Mouse (Mus musculus) megakaryocyte, embryonic 14.5 days (primary cell): ENCODE measurements around the gene Nipal4. TPM values are rescaled to one million over a fixed set of nuclear protein-coding genes. Genes with fewer than 3 reads are reported as not detected.

ENCODE experiments used
- H3K27me3 ChIP-seq: replicated peaks from 2 replicates; pipeline ENCODE3; 2012; ENCODE audit warnings: inconsistent platforms
- H3K36me3 ChIP-seq: replicated peaks from 2 replicates; pipeline ENCODE3; 2012; ENCODE audit warnings: low read length, inconsistent platforms, mixed read lengths
- H3K4me1 ChIP-seq: 2 replicates; pipeline ENCODE4 v1.6.1; 2012; ENCODE audit warnings: inconsistent platforms
- H3K4me3 ChIP-seq: replicated peaks from 2 replicates; pipeline ENCODE3; 2012; ENCODE audit warnings: moderate library complexity, mild to moderate bottlenecking, inconsistent platforms
- H3K9me3 ChIP-seq: 2 replicates; pipeline ENCODE4 v1.6.1; 2012; ENCODE audit warnings: inconsistent platforms
- FLI1 ChIP-seq: IDR thresholded peaks from 2 replicates; pipeline ENCODE4 v1.6.1; 2012; ENCODE audit warnings: low read length, inconsistent platforms, mixed read lengths
- GATA1 ChIP-seq: IDR thresholded peaks from 3 replicates; pipeline ENCODE4 v1.6.1; 2012; ENCODE audit warnings: mixed read lengths, low read length, inconsistent platforms, borderline replicate concordance
- polyA plus RNA-seq: library from polyadenylated mRNA; stranded (reverse); fragments of >175 nt; gene quantifications from 2 replicates; pipeline ENCODE4 v1.2.3, GENCODE M21; 2012; ENCODE audit warnings: low replicate concordance; ENCODE audit not compliant: insufficient read depth

Nipal4 gene
- polyA plus RNA-seq, 1 experiment = not detected

GRCm38 (mm10) chr11:46126827-46127410 lies 39.4 kb downstream of the Nipal4 start:
- Histone ChIP-seq H3K9me3 (no peaks in the 10 kb centered on the region), H3K4me3 (no peak overlapping the region), H3K36me3 (no peaks in the 10 kb centered on the region), H3K27me3 (peaks cover 4% of the 10 kb centered on the region), H3K4me1 (0 out of 2 replicates have a peak, but pooled peaks cover 3% of the 10 kb centered on the region)
- TF ChIP-seq FLI1 = no peak
- TF ChIP-seq GATA1 = no peak

GRCm38 (mm10) chr11:46126317-46126716 lies 40.0 kb downstream of the Nipal4 start:
- TF ChIP-seq FLI1 (no peak), GATA1 (no peak)
- Histone ChIP-seq H3K4me3 (no peak overlapping the region), H3K27me3 (peaks cover 2% of the 10 kb centered on the region), H3K4me1 (0 out of 2 replicates have a peak, but pooled peaks cover 3% of the 10 kb centered on the region), H3K36me3 (no peaks in the 10 kb centered on the region), H3K9me3 (no peaks in the 10 kb centered on the region)

GRCm38 (mm10) chr11:46125835-46126229 lies 40.5 kb downstream of the Nipal4 start:
- Histone ChIP-seq H3K36me3 (no peaks in the 10 kb centered on the region), H3K9me3 (no peaks in the 10 kb centered on the region), H3K4me1 (0 out of 2 replicates have a peak, but pooled peaks cover 3% of the 10 kb centered on the region), H3K4me3 (no peak overlapping the region), H3K27me3 (peaks cover 2% of the 10 kb centered on the region)
- TF ChIP-seq GATA1 (no peak), FLI1 (no peak)

- no peaks in the 10 kb centered on the region for H3K36me3 ChIP-seq
- peaks cover 2% of the 10 kb centered on the region for H3K27me3 ChIP-seq
- 0 out of 2 replicates have a peak, but pooled peaks cover 3% of the 10 kb centered on the region for H3K4me1 ChIP-seq
- no peaks in the 10 kb centered on the region for H3K9me3 ChIP-seq
- TF ChIP-seq GATA1 = no peak
- no peak for TF ChIP-seq FLI1
- no peak overlapping the region for H3K4me3 ChIP-seq
These were observed 41.0 kb downstream of the Nipal4 start for GRCm38 (mm10) chr11:46125093-46125834.

GRCm38 (mm10) chr11:46123328-46123866 lies 42.9 kb downstream of the Nipal4 start:
- H3K4me3 ChIP-seq = no peak overlapping the region
- H3K4me1 ChIP-seq = no peaks in the 10 kb centered on the region
- H3K36me3 ChIP-seq = no peaks in the 10 kb centered on the region
- no peaks in the 10 kb centered on the region for H3K9me3 ChIP-seq
- H3K27me3 ChIP-seq = peaks cover 2% of the 10 kb centered on the region
- TF ChIP-seq FLI1 (no peak), GATA1 (no peak)

GRCm38 (mm10) chr11:46122875-46123274 lies 43.4 kb downstream of the Nipal4 start:
- Histone ChIP-seq H3K4me1 (no peaks in the 10 kb centered on the region), H3K4me3 (no peak overlapping the region), H3K27me3 (peaks cover 2% of the 10 kb centered on the region), H3K36me3 (no peaks in the 10 kb centered on the region), H3K9me3 (no peaks in the 10 kb centered on the region)
- TF ChIP-seq GATA1 = no peak
- no peak for TF ChIP-seq FLI1

- H3K4me3 ChIP-seq = no peak overlapping the region
These were observed 44.6 kb downstream of the Nipal4 start for GRCm38 (mm10) chr11:46121666-46122065.

GRCm38 (mm10) chr11:46120084-46120483 lies 46.2 kb downstream of the Nipal4 start:
- H3K4me1 ChIP-seq = no peaks in the 10 kb centered on the region
- TF ChIP-seq GATA1 (no peak), FLI1 (no peak)
- H3K4me3 ChIP-seq = no peak overlapping the region
- H3K9me3 ChIP-seq = no peaks in the 10 kb centered on the region
- H3K27me3 ChIP-seq = peaks cover 2% of the 10 kb centered on the region
- no peaks in the 10 kb centered on the region for H3K36me3 ChIP-seq

More at GRCm38 (mm10) chr11:46121666-46122065, 44.6 kb downstream of the Nipal4 start:
- Histone ChIP-seq H3K9me3 (no peaks in the 10 kb centered on the region), H3K27me3 (no peaks in the 10 kb centered on the region), H3K4me1 (no peaks in the 10 kb centered on the region), H3K36me3 (no peaks in the 10 kb centered on the region)
- TF ChIP-seq GATA1 (no peak), FLI1 (no peak)

- Histone ChIP-seq H3K36me3 (no peaks in the 10 kb centered on the region), H3K9me3 (no peaks in the 10 kb centered on the region), H3K4me1 (no peaks in the 10 kb centered on the region), H3K4me3 (no peak overlapping the region), H3K27me3 (peaks cover 4% of the 10 kb centered on the region)
- TF ChIP-seq GATA1 (no peak), FLI1 (no peak)
These were observed 46.7 kb downstream of the Nipal4 start for GRCm38 (mm10) chr11:46119624-46120023.

- TF ChIP-seq GATA1 = no peak
- no peak for TF ChIP-seq FLI1
- Histone ChIP-seq H3K36me3 (no peaks in the 10 kb centered on the region), H3K4me3 (no peak overlapping the region), H3K9me3 (no peaks in the 10 kb centered on the region), H3K4me1 (no peaks in the 10 kb centered on the region), H3K27me3 (peaks cover 5% of the 10 kb centered on the region)
These were observed 49.8 kb downstream of the Nipal4 start for GRCm38 (mm10) chr11:46116510-46116909.
